Mouse (Mus musculus): Measurements from ENCODE around the gene Phlda3.
A peak's percentile ranks its signal among the peaks of the same experiment; 100 is the strongest.

Gene Phlda3

GRCm38 (mm10) chr1:135760216-135760615, 5.7 kb upstream of the Phlda3 start:
- DNase-seq = no peak

- no peak for DNase-seq
Observed at GRCm38 (mm10) chr1:135761728-135762127, 4.2 kb upstream of the Phlda3 start.

- DNase-seq = no peak
Observed at GRCm38 (mm10) chr1:135763503-135764205, 2.3 kb upstream of the Phlda3 start.

GRCm38 (mm10) chr1:135764206-135764528, 1.8 kb upstream of the Phlda3 start:
- no peak for DNase-seq

- no peak for DNase-seq
Observed at GRCm38 (mm10) chr1:135766592-135767306, 830 bp downstream of the Phlda3 start.

- no peak for DNase-seq
Observed at GRCm38 (mm10) chr1:135767324-135767890, 1.5 kb downstream of the Phlda3 start.

GRCm38 (mm10) chr1:135768400-135768799, 2.5 kb downstream of the Phlda3 start:
- no peak for DNase-seq

GRCm38 (mm10) chr1:135770237-135770636, 4.3 kb downstream of the Phlda3 start:
- DNase-seq = no peak

- DNase-seq = peak in 1 of 2 experiments; percentile 27
Observed at GRCm38 (mm10) chr1:135770896-135771572, 5.1 kb downstream of the Phlda3 start.

- no peak for DNase-seq
Observed at GRCm38 (mm10) chr1:135771573-135771970, 5.7 kb downstream of the Phlda3 start.

GRCm38 (mm10) chr1:135776596-135776995, 10.7 kb downstream of the Phlda3 start:
- no peak for DNase-seq

- DNase-seq = no peak
Observed at GRCm38 (mm10) chr1:135777046-135777445, 11.1 kb downstream of the Phlda3 start.

GRCm38 (mm10) chr1:135778780-135779535, 13.0 kb downstream of the Phlda3 start, which contains the start of gene Tnni1:
Gene Tnni1, plus strand, starts transcription at chr1:135779434.
- DNase-seq = peak in 1 of 2 experiments; percentile 40

GRCm38 (mm10) chr1:135780649-135781048, 14.7 kb downstream of the Phlda3 start:
- no peak for DNase-seq

GRCm38 (mm10) chr1:135781220-135781619, 15.3 kb downstream of the Phlda3 start:
- DNase-seq = peak; percentile 82 to 86

GRCm38 (mm10) chr1:135782816-135783215, 16.9 kb downstream of the Phlda3 start:
- DNase-seq = no peak

GRCm38 (mm10) chr1:135787799-135788198, 21.9 kb downstream of the Phlda3 start:
- DNase-seq = peak; percentile 82 to 89

- peak in 1 of 2 experiments; percentile 24 for DNase-seq
Observed at GRCm38 (mm10) chr1:135788708-135789107, 22.8 kb downstream of the Phlda3 start.

- DNase-seq = peak; percentile 84 to 91
Observed at GRCm38 (mm10) chr1:135789815-135790214, 23.9 kb downstream of the Phlda3 start.

GRCm38 (mm10) chr1:135792143-135792939, 26.4 kb downstream of the Phlda3 start:
- DNase-seq = no peak

GRCm38 (mm10) chr1:135793370-135794215, 27.7 kb downstream of the Phlda3 start:
- DNase-seq = no peak
